Mouse (Mus musculus) limb, embryonic 13.5 days (tissue): ENCODE measurements around the gene Med20. TPM values are rescaled to one million over a fixed set of nuclear protein-coding genes. Genes with fewer than 3 reads are reported as not detected.
A peak's percentile ranks its signal among the peaks of the same experiment; 100 is the strongest.

ENCODE experiments used
- ATAC-seq: fragments of 200-750 bp; cut with Nextera tagmentation; 2 replicates; pipeline ENCODE4 v1.8.0; 2017; ENCODE audit warnings: low read depth, moderate number of reproducible peaks, moderate TSS enrichment; ENCODE audit not compliant: low FRiP score
- H3K27ac ChIP-seq: fragments of 300-500 bp; sonication (generic); 2 replicates; pipeline ENCODE4 v1.5.1; 2015; ENCODE audit warnings: inconsistent platforms, mild to moderate bottlenecking, moderate library complexity
- H3K27me3 ChIP-seq: fragments of 300-500 bp; sonication (generic); 2 replicates; pipeline ENCODE4 v1.6.1; 2015; ENCODE audit warnings: mild to moderate bottlenecking, inconsistent platforms
- H3K36me3 ChIP-seq: fragments of 300-500 bp; sonication (generic); 2 replicates; pipeline ENCODE4 v1.6.1; 2015; ENCODE audit warnings: inconsistent platforms, mild to moderate bottlenecking, moderate library complexity
- H3K4me1 ChIP-seq: fragments of 300-500 bp; sonication (generic); 2 replicates; pipeline ENCODE4 v1.6.1; 2015; ENCODE audit warnings: inconsistent platforms
- H3K4me2 ChIP-seq: fragments of 300-500 bp; sonication (generic); replicated peaks from 2 replicates; pipeline ENCODE4 v1.6.1; 2015; ENCODE audit warnings: inconsistent platforms, mild to moderate bottlenecking, moderate library complexity
- H3K4me3 ChIP-seq: fragments of 300-500 bp; sonication (generic); 2 replicates; pipeline ENCODE4 v1.5.1; 2015; ENCODE audit warnings: moderate library complexity, mild to moderate bottlenecking, inconsistent platforms
- H3K9ac ChIP-seq: fragments of 300-500 bp; sonication (generic); 2 replicates; pipeline ENCODE4 v1.6.1; 2015; ENCODE audit warnings: mild to moderate bottlenecking, inconsistent platforms
- H3K9me3 ChIP-seq: fragments of 300-500 bp; sonication (generic); 2 replicates; pipeline ENCODE4 v1.6.1; 2016; ENCODE audit warnings: inconsistent platforms
- whole genome bisulfite sequencing: fragments of 180-500 bp; shearing (Covaris S2); methylation state at CpG from one replicate; pipeline ENCODE4 v1.1.7; 2015; 5-methylcytosine and 5-hydroxymethylcytosine counted together
- polyA plus RNA-seq: library from polyadenylated mRNA; unstranded; fragments of >200 nt; fragmentation: Nextera tagmentation; extraction: Ambion mirVana; gene quantifications from 2 replicates; pipeline ENCODE4 v1.2.1, GENCODE M21; 2015

Gene Med20
- polyA plus RNA-seq, result 50.6 and 52.2 TPM in 2 replicates

- WGBS, result under 1% methylated on average over 59 of the region's 59 CpGs
Measured at GRCm38 (mm10) chr17:47610849-47611660, at the start of gene Med20, which contains the start of the genes Bysl and Gm20517. Med20 (plus strand) TSS chr17:47611582. Bysl (minus strand) TSS chr17:47611492. Gm20517 (plus strand) TSS chr17:47611589.

GRCm38 (mm10) chr17:47562875-47563274 is 48.5 kb upstream of the Med20 start:
- 78% methylated on average over 6 of the region's 6 CpGs for WGBS
- no peaks in the 10 kb centered on the region for H3K36me3 ChIP-seq
- H3K9ac ChIP-seq, result no peak overlapping the region
- H3K27ac ChIP-seq, result no peak overlapping the region
- no peak overlapping the region for H3K4me2 ChIP-seq
- ATAC-seq, result no peak
- no peaks in the 10 kb centered on the region for H3K9me3 ChIP-seq
- H3K4me3 ChIP-seq, result no peak overlapping the region
- H3K27me3 ChIP-seq, result no peaks in the 10 kb centered on the region
- no peaks in the 10 kb centered on the region for H3K4me1 ChIP-seq

More at GRCm38 (mm10) chr17:47610849-47611660, at the start of gene Med20, which contains the start of the genes Bysl and Gm20517:
- Histone ChIP-seq H3K9ac (peak within 1 kb of the TSS; percentile 90), H3K4me2 (peak within 1 kb of the TSS; percentile 97), H3K27me3 (no peaks in the 10 kb centered on the region), H3K36me3 (peaks cover 58% of the 10 kb centered on the region), H3K4me1 (peaks cover 25% of the 10 kb centered on the region), H3K27ac (peak within 1 kb of the TSS; percentile 61; the same call in 1 of the 2 replicates), H3K4me3 (peak within 1 kb of the TSS; percentile 88), H3K9me3 (no peaks in the 10 kb centered on the region)
- ATAC-seq, result peak; percentile 95

- WGBS, result 80% methylated on average over 5 of the region's 5 CpGs
- ATAC-seq, result no peak
- no peaks in the 10 kb centered on the region for H3K9me3 ChIP-seq
- H3K4me2 ChIP-seq, result no peak overlapping the region
- no peak overlapping the region for H3K27ac ChIP-seq
- H3K9ac ChIP-seq, result no peak overlapping the region
- H3K4me1 ChIP-seq, result no peaks in the 10 kb centered on the region
- no peaks in the 10 kb centered on the region for H3K36me3 ChIP-seq
- no peaks in the 10 kb centered on the region for H3K27me3 ChIP-seq
- no peak overlapping the region for H3K4me3 ChIP-seq
Measured at GRCm38 (mm10) chr17:47564612-47565011, 46.8 kb upstream of the Med20 start.

- H3K4me1 ChIP-seq, result no peaks in the 10 kb centered on the region
- H3K4me3 ChIP-seq, result no peak overlapping the region
- no peaks in the 10 kb centered on the region for H3K36me3 ChIP-seq
- no peak overlapping the region for H3K9ac ChIP-seq
- H3K27me3 ChIP-seq, result no peaks in the 10 kb centered on the region
- H3K4me2 ChIP-seq, result no peak overlapping the region
- no peak for ATAC-seq
- 21% methylated on average over 2 of the region's 2 CpGs for WGBS
- H3K9me3 ChIP-seq, result no peaks in the 10 kb centered on the region
- H3K27ac ChIP-seq, result no peak overlapping the region
Measured at GRCm38 (mm10) chr17:47566133-47566532, 45.2 kb upstream of the Med20 start.

- ATAC-seq, result no peak
- no peaks in the 10 kb centered on the region for H3K27me3 ChIP-seq
- no peak overlapping the region for H3K4me2 ChIP-seq
- H3K27ac ChIP-seq, result no peak overlapping the region
- H3K4me1 ChIP-seq, result peaks cover 8% of the 10 kb centered on the region
- no peak overlapping the region for H3K9ac ChIP-seq
- no peaks in the 10 kb centered on the region for H3K36me3 ChIP-seq
- no peaks in the 10 kb centered on the region for H3K9me3 ChIP-seq
- no peak overlapping the region for H3K4me3 ChIP-seq
- WGBS, result 72% methylated on average over 3 of the region's 3 CpGs
Measured at GRCm38 (mm10) chr17:47567271-47567670, 44.1 kb upstream of the Med20 start.

- Histone ChIP-seq H3K4me3 (no peak overlapping the region), H3K4me1 (peaks cover 17% of the 10 kb centered on the region), H3K4me2 (no peak overlapping the region), H3K27ac (no peak overlapping the region), H3K27me3 (no peaks in the 10 kb centered on the region), H3K9me3 (no peaks in the 10 kb centered on the region), H3K9ac (no peak overlapping the region), H3K36me3 (no peaks in the 10 kb centered on the region)
- WGBS, result 95% methylated on average over 3 of the region's 3 CpGs
- ATAC-seq, result no peak
Measured at GRCm38 (mm10) chr17:47568389-47568788, 43.0 kb upstream of the Med20 start.

- H3K27me3 ChIP-seq, result no peaks in the 10 kb centered on the region
- no peak overlapping the region for H3K27ac ChIP-seq
- H3K4me2 ChIP-seq, result no peak overlapping the region
- ATAC-seq, result no peak
- 87% methylated on average over 10 of the region's 10 CpGs for WGBS
- H3K9ac ChIP-seq, result no peak overlapping the region
- H3K4me3 ChIP-seq, result no peak overlapping the region
- H3K4me1 ChIP-seq, result peaks cover 21% of the 10 kb centered on the region
- H3K36me3 ChIP-seq, result no peaks in the 10 kb centered on the region
- H3K9me3 ChIP-seq, result no peaks in the 10 kb centered on the region
Measured at GRCm38 (mm10) chr17:47568951-47569527, 42.3 kb upstream of the Med20 start.

- Histone ChIP-seq H3K9me3 (no peaks in the 10 kb centered on the region), H3K9ac (0 out of 2 replicates have a peak overlapping the region, but pooled peaks have one; percentile 31), H3K36me3 (no peaks in the 10 kb centered on the region), H3K4me1 (peaks cover 25% of the 10 kb centered on the region), H3K4me2 (no peak overlapping the region), H3K27me3 (no peaks in the 10 kb centered on the region), H3K4me3 (no peak overlapping the region), H3K27ac (peak overlapping the region; percentile 82)
- ATAC-seq, result no peak
- 56% methylated on average over 7 of the region's 7 CpGs for WGBS
Measured at GRCm38 (mm10) chr17:47571621-47572020, 39.8 kb upstream of the Med20 start.

- Histone ChIP-seq H3K27ac (peak overlapping the region; percentile 82; the same call in 1 of the 2 replicates), H3K27me3 (no peaks in the 10 kb centered on the region), H3K4me3 (no peak overlapping the region), H3K36me3 (no peaks in the 10 kb centered on the region), H3K9ac (no peak overlapping the region), H3K4me1 (peaks cover 25% of the 10 kb centered on the region), H3K4me2 (no peak overlapping the region), H3K9me3 (no peaks in the 10 kb centered on the region)
- peak; percentile 85; the same call in 1 of the 2 replicates for ATAC-seq
Measured at GRCm38 (mm10) chr17:47572436-47572835, 38.9 kb upstream of the Med20 start.

- Histone ChIP-seq H3K27ac (no peak overlapping the region), H3K4me2 (no peak overlapping the region)
- 61% methylated on average over 8 of the region's 8 CpGs for WGBS
Measured at GRCm38 (mm10) chr17:47574028-47574427, 37.4 kb upstream of the Med20 start.

GRCm38 (mm10) chr17:47574830-47575229 is 36.6 kb upstream of the Med20 start:
- peaks cover 25% of the 10 kb centered on the region for H3K4me1 ChIP-seq
- H3K4me2 ChIP-seq, result no peak overlapping the region
- no peak overlapping the region for H3K27ac ChIP-seq
- H3K9ac ChIP-seq, result no peak overlapping the region
- H3K36me3 ChIP-seq, result no peaks in the 10 kb centered on the region
- WGBS, result 72% methylated on average over 11 of the region's 11 CpGs
- no peaks in the 10 kb centered on the region for H3K9me3 ChIP-seq
- no peak for ATAC-seq
- no peaks in the 10 kb centered on the region for H3K27me3 ChIP-seq
- H3K4me3 ChIP-seq, result no peak overlapping the region

More at GRCm38 (mm10) chr17:47574028-47574427, 37.4 kb upstream of the Med20 start:
- no peak for ATAC-seq
- H3K36me3 ChIP-seq, result no peaks in the 10 kb centered on the region
- no peak overlapping the region for H3K4me3 ChIP-seq
- H3K9me3 ChIP-seq, result no peaks in the 10 kb centered on the region
- peaks cover 25% of the 10 kb centered on the region for H3K4me1 ChIP-seq
- no peaks in the 10 kb centered on the region for H3K27me3 ChIP-seq
- no peak overlapping the region for H3K9ac ChIP-seq

- no peak for ATAC-seq
- Histone ChIP-seq H3K36me3 (no peaks in the 10 kb centered on the region), H3K4me2 (no peak overlapping the region), H3K9ac (no peak overlapping the region), H3K9me3 (no peaks in the 10 kb centered on the region), H3K4me1 (peaks cover 6% of the 10 kb centered on the region; the same call in 1 of the 2 replicates), H3K4me3 (no peak overlapping the region), H3K27ac (no peak overlapping the region), H3K27me3 (no peaks in the 10 kb centered on the region)
- WGBS, result 82% methylated on average over 6 of the region's 6 CpGs
Measured at GRCm38 (mm10) chr17:47578655-47579054, 32.7 kb upstream of the Med20 start.
